Mouse (Mus musculus): ENCODE measurements around the gene Gm26661. TPM values are rescaled to one million over a fixed set of nuclear protein-coding genes. Genes with fewer than 3 reads are reported as not detected.

Gm26661 gene
- polyA plus RNA-seq, 1 experiment from 2014 or later: not detected

DNA sequence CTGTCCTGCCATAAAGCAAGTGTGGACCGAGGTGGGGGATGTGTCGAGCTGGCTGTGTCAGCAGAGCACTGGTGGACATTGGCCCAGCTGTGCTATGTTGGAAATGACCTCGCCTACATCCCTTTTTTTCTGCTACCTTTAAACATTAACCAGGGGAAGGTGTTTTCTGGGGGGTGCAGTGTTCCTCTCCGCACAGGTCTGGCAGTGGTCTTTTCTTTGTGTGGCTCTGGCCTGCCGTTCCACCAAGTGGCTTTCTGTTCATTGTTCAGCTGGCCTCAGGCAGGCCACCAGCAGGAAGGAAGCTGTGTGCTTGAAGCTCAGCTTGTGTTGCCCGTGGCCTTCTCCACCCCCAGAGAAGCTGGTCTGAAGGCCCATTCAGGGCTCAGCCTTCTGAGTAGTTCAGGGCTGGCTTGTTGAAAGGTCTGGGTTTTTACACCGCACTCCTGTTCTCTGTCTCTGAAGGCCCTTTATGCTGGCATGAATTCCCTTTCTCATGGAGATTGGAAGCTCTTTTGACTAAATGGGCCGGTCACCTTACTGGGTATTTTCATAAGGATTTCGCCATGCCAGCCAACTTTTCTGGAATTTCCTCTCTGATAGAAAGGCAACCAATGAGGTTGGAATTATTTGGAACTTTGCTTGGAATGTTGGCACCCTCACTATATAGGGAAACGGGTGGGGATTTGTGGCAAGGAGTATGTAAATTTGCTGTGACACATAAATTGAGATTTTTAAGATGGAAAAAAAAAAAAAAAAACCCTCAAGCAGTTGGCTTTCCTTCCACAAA is 35.0 kb downstream of the Gm26661 start:
- no peak overlapping the region for H3K4me2 ChIP-seq (ENCODE audit: low read depth)
- no peaks in the 10 kb centered on the region for H3K36me3 ChIP-seq (ENCODE audit: control insufficient read depth, insufficient read depth, low read length)
- 36% methylated on average over 10 of the region's 10 CpGs for WGBS
- peak overlapping the region; percentile 60; the same call in 1 of the 2 replicates for H3K27ac ChIP-seq (ENCODE audit: low read depth, low read length)
- no peaks in the 10 kb centered on the region for H3K27me3 ChIP-seq (ENCODE audit: control insufficient read depth, insufficient read depth, low read length)
- DNase-seq (ENCODE audit: low spot score) (peak; percentile 41), ATAC-seq (ENCODE audit: insufficient read depth, low FRiP score, low TSS enrichment) (peak; percentile 39; the same call in 1 of the 2 replicates)
- H3K9ac ChIP-seq (ENCODE audit: low read length): peak overlapping the region; percentile 37; the same call in 1 of the 2 replicates
- H3K4me3 ChIP-seq (ENCODE audit: low read depth, low read length): no peak overlapping the region
- peaks cover 10% of the 10 kb centered on the region for H3K4me1 ChIP-seq (ENCODE audit: control insufficient read depth, insufficient read depth, low read length)
- H3K9me3 ChIP-seq (ENCODE audit: control insufficient read depth, low read length): no peaks in the 10 kb centered on the region

- Histone ChIP-seq H3K36me3 (ENCODE audit: control insufficient read depth, insufficient read depth, low read length) (no peaks in the 10 kb centered on the region), H3K4me2 (ENCODE audit: low read depth) (no peak overlapping the region), H3K9ac (ENCODE audit: low read length) (no peak overlapping the region), H3K4me1 (ENCODE audit: control insufficient read depth, insufficient read depth, low read length) (peaks cover 13% of the 10 kb centered on the region), H3K27ac (ENCODE audit: low read depth, low read length) (no peak overlapping the region), H3K9me3 (ENCODE audit: control insufficient read depth, low read length) (no peaks in the 10 kb centered on the region), H3K27me3 (ENCODE audit: control insufficient read depth, insufficient read depth, low read length) (no peaks in the 10 kb centered on the region), H3K4me3 (ENCODE audit: low read depth, low read length) (no peak overlapping the region)
- 77% methylated on average over 2 of the region's 2 CpGs for WGBS
- no peak for DNase-seq (ENCODE audit: low spot score)
- ATAC-seq (ENCODE audit: insufficient read depth, low FRiP score, low TSS enrichment): no peak
Observed at GRCm38 (mm10) chr14:7829181-7829580, 37.8 kb downstream of the Gm26661 start.

DNA sequence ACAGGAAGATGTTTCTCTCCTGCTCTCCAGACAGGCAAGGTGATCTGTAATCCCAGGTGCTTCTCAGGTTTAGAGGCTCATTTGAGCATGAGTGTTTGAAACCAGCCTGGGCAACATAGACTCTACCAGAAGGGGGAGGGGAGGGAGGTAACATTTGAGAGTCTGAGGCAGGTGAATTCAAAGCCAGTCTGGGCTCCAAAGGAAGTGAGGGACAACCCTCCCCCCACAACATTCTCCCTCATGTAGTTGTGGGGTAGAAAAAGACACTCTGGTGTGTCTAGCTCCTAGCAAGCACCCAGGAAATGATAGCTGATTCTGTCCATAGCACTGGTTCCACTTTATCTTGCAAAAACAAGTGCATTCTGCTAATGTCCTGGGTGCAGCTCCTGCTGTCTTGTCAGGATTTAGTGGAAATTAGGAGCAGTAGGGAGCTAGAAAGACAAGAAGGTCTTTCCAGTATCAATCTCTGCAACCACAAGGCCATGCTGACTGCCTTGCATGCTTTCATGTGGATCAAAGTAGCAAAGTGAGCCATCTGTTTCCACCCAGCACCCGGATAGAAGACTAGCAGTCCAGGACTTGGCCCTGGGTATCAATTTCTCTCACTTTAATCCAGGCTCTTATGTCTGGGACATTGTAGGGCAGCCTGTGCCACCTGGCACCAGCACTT is 40.5 kb downstream of the Gm26661 start:
- no peak for ATAC-seq (ENCODE audit: insufficient read depth, low FRiP score, low TSS enrichment)
- H3K27ac ChIP-seq (ENCODE audit: low read depth, low read length): no peak overlapping the region
- no peak overlapping the region for H3K4me3 ChIP-seq (ENCODE audit: low read depth, low read length)
- no peak for DNase-seq (ENCODE audit: low spot score)
- H3K27me3 ChIP-seq (ENCODE audit: control insufficient read depth, insufficient read depth, low read length): no peaks in the 10 kb centered on the region
- H3K9me3 ChIP-seq (ENCODE audit: control insufficient read depth, low read length): no peaks in the 10 kb centered on the region
- no peak overlapping the region for H3K4me2 ChIP-seq (ENCODE audit: low read depth)
- H3K4me1 ChIP-seq (ENCODE audit: control insufficient read depth, insufficient read depth, low read length): peaks cover 6% of the 10 kb centered on the region; the same call in 1 of the 2 replicates
- H3K36me3 ChIP-seq (ENCODE audit: control insufficient read depth, insufficient read depth, low read length): no peaks in the 10 kb centered on the region
- WGBS: 56% methylated on average over 1 of the region's 1 CpGs
- H3K9ac ChIP-seq (ENCODE audit: low read length): no peak overlapping the region

DNA sequence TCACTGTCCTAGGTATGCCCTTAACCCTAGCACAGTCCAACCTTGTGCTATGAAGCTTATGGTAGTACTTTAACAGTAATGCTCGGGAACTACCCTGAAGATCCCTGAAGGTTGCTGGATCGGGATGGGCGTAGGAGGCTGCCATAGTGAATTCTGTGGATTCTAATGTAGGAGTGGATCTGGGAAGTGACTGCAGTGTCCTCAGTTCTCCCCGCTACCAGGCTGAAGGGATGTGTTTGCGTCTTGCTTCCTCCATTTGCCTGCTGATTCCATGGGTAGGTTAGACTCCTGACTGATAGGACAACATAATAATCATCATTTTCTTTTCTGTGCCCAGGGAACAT is 41.0 kb downstream of the Gm26661 start:
- no peaks in the 10 kb centered on the region for H3K27me3 ChIP-seq (ENCODE audit: control insufficient read depth, insufficient read depth, low read length)
- DNase-seq (ENCODE audit: low spot score): no peak
- H3K9me3 ChIP-seq (ENCODE audit: control insufficient read depth, low read length): no peaks in the 10 kb centered on the region
- no peak overlapping the region for H3K4me2 ChIP-seq (ENCODE audit: low read depth)
- WGBS: 95% methylated on average over 5 of the region's 5 CpGs
- ATAC-seq (ENCODE audit: insufficient read depth, low FRiP score, low TSS enrichment): no peak
- no peak overlapping the region for H3K4me3 ChIP-seq (ENCODE audit: low read depth, low read length)
- no peak overlapping the region for H3K27ac ChIP-seq (ENCODE audit: low read depth, low read length)
- H3K36me3 ChIP-seq (ENCODE audit: control insufficient read depth, insufficient read depth, low read length): no peaks in the 10 kb centered on the region
- peaks cover 6% of the 10 kb centered on the region; the same call in 1 of the 2 replicates for H3K4me1 ChIP-seq (ENCODE audit: control insufficient read depth, insufficient read depth, low read length)
- H3K9ac ChIP-seq (ENCODE audit: low read length): no peak overlapping the region

GRCm38 (mm10) chr14:7833458-7833857 is 42.1 kb downstream of the Gm26661 start:
- Histone ChIP-seq H3K4me1 (ENCODE audit: control insufficient read depth, insufficient read depth, low read length) (peaks cover 6% of the 10 kb centered on the region; the same call in 1 of the 2 replicates), H3K27ac (ENCODE audit: low read depth, low read length) (no peak overlapping the region), H3K9me3 (ENCODE audit: control insufficient read depth, low read length) (no peaks in the 10 kb centered on the region), H3K4me2 (ENCODE audit: low read depth) (no peak overlapping the region), H3K4me3 (ENCODE audit: low read depth, low read length) (no peak overlapping the region), H3K27me3 (ENCODE audit: control insufficient read depth, insufficient read depth, low read length) (no peaks in the 10 kb centered on the region), H3K36me3 (ENCODE audit: control insufficient read depth, insufficient read depth, low read length) (no peaks in the 10 kb centered on the region; the same call in 1 of the 2 replicates), H3K9ac (ENCODE audit: low read length) (no peak overlapping the region)
- ATAC-seq (ENCODE audit: insufficient read depth, low FRiP score, low TSS enrichment) (no peak), DNase-seq (ENCODE audit: low spot score) (no peak)
- 51% methylated on average over 4 of the region's 4 CpGs for WGBS

GRCm38 (mm10) chr14:7838564-7839089 is 47.2 kb downstream of the Gm26661 start:
- H3K4me1 ChIP-seq (ENCODE audit: control insufficient read depth, insufficient read depth, low read length): no peaks in the 10 kb centered on the region
- no peak for DNase-seq (ENCODE audit: low spot score)
- H3K27ac ChIP-seq (ENCODE audit: low read depth, low read length): no peak overlapping the region
- no peak for ATAC-seq (ENCODE audit: insufficient read depth, low FRiP score, low TSS enrichment)
- H3K36me3 ChIP-seq (ENCODE audit: control insufficient read depth, insufficient read depth, low read length): no peaks in the 10 kb centered on the region; the same call in 1 of the 2 replicates
- H3K27me3 ChIP-seq (ENCODE audit: control insufficient read depth, insufficient read depth, low read length): no peaks in the 10 kb centered on the region
- no peak overlapping the region for H3K9ac ChIP-seq (ENCODE audit: low read length)
- H3K9me3 ChIP-seq (ENCODE audit: control insufficient read depth, low read length): no peaks in the 10 kb centered on the region
- H3K4me2 ChIP-seq (ENCODE audit: low read depth): no peak overlapping the region
- H3K4me3 ChIP-seq (ENCODE audit: low read depth, low read length): no peak overlapping the region
- WGBS: 82% methylated on average over 5 of the region's 5 CpGs

- Histone ChIP-seq H3K9ac (ENCODE audit: low read length) (no peak overlapping the region), H3K4me3 (ENCODE audit: low read depth, low read length) (no peak overlapping the region), H3K27me3 (ENCODE audit: control insufficient read depth, insufficient read depth, low read length) (no peaks in the 10 kb centered on the region), H3K4me1 (ENCODE audit: control insufficient read depth, insufficient read depth, low read length) (no peaks in the 10 kb centered on the region), H3K4me2 (ENCODE audit: low read depth) (no peak overlapping the region), H3K36me3 (ENCODE audit: control insufficient read depth, insufficient read depth, low read length) (no peaks in the 10 kb centered on the region; the same call in 1 of the 2 replicates), H3K27ac (ENCODE audit: low read depth, low read length) (no peak overlapping the region), H3K9me3 (ENCODE audit: control insufficient read depth, low read length) (no peaks in the 10 kb centered on the region)
- DNase-seq (ENCODE audit: low spot score) (no peak), ATAC-seq (ENCODE audit: insufficient read depth, low FRiP score, low TSS enrichment) (no peak)
- 54% methylated on average over 8 of the region's 8 CpGs for WGBS
Observed at GRCm38 (mm10) chr14:7839950-7840514, 48.6 kb downstream of the Gm26661 start.

Data from neural tube, embryonic 11.5 days (tissue).